Mouse (Mus musculus) brain, embryonic 14.5 days (tissue): ENCODE measurements around the gene Arhgef12. TPM values are rescaled to one million over a fixed set of nuclear protein-coding genes. Genes with fewer than 3 reads are reported as not detected.

Experiments
- DNase-seq: peaks from one replicate; pipeline ENCODE4 v3.0.0-alpha.2; 2011; ENCODE audit warnings: low read depth
- CTCF ChIP-seq: fragments of 200-500 bp; IDR thresholded peaks from 2 replicates; pipeline ENCODE4 v1.5.1; 2012; ENCODE audit warnings: inconsistent platforms, mild to moderate bottlenecking, moderate library complexity, borderline replicate concordance; ENCODE audit not compliant: insufficient read depth, insufficient read length; ENCODE audit errors: extremely low read depth
- POLR2A ChIP-seq: fragments of 200-500 bp; IDR thresholded peaks from 2 replicates; pipeline ENCODE4 v1.6.1; 2012; ENCODE audit warnings: mild to moderate bottlenecking, inconsistent platforms, borderline replicate concordance; ENCODE audit not compliant: poor library complexity, insufficient read depth, insufficient read length, severe bottlenecking; ENCODE audit errors: extremely low read depth
- polyA plus RNA-seq: library from polyadenylated mRNA; depleted of rRNA; stranded (reverse); fragments of >200 nt; gene quantifications from 2 replicates; pipeline ENCODE4 v1.2.3, GENCODE M21; 2012

The Arhgef12 gene
- polyA plus RNA-seq, 1 experiment: 61.9 TPM

- no peak for DNase-seq
- TF ChIP-seq POLR2A (no peak), CTCF (no peak)
Measured at GRCm38 (mm10) chr9:43097801-43098557, 9.1 kb downstream of the Arhgef12 start.

DNA sequence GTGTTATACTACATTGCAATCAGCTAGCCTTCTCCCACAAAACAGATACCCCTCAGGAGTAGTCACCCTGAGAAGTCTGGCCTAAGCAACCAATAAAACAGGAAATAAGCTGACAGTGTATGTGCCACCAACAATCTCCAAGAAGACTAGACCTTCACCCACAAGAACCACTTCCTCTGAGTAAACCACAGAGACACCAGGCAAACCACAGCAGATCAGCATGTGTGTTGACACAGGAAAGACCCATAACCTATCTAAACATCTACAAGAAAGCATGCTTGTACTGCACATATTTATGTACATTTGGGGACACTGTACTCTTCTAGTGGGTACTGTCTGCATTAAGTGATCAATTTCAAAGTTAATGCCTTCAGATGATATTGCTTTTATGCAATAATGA is 10.7 kb downstream of the Arhgef12 start:
- TF ChIP-seq CTCF: no peak
- TF ChIP-seq POLR2A: no peak
- no peak for DNase-seq

GRCm38 (mm10) chr9:43094828-43095227 is 12.2 kb downstream of the Arhgef12 start:
- no peak for DNase-seq
- no peak for TF ChIP-seq POLR2A

DNA sequence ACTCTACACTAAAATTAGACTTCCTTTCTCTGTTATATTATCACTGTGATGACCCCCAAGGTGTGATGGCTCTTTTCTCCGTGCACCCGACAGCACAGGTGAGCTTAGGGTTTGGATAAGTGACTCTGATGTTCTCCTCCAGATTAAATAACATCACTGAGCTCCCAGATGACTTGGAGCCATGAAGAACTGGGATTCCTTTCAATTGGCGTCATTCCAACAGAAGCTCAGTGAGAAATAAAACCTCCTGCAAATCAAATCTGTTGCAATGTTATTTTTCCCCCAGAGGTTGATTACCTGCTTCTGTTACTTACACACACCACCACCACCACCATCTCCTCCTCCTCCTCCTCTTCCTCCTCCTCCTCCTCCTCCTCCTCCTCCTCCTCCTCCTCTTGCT is 13.2 kb downstream of the Arhgef12 start:
- TF ChIP-seq CTCF (no peak), POLR2A (no peak)
- DNase-seq: peak; percentile 65

GRCm38 (mm10) chr9:43085686-43086285 is 21.3 kb downstream of the Arhgef12 start:
- TF ChIP-seq CTCF: no peak
- TF ChIP-seq POLR2A: no peak
- DNase-seq: no peak

DNA sequence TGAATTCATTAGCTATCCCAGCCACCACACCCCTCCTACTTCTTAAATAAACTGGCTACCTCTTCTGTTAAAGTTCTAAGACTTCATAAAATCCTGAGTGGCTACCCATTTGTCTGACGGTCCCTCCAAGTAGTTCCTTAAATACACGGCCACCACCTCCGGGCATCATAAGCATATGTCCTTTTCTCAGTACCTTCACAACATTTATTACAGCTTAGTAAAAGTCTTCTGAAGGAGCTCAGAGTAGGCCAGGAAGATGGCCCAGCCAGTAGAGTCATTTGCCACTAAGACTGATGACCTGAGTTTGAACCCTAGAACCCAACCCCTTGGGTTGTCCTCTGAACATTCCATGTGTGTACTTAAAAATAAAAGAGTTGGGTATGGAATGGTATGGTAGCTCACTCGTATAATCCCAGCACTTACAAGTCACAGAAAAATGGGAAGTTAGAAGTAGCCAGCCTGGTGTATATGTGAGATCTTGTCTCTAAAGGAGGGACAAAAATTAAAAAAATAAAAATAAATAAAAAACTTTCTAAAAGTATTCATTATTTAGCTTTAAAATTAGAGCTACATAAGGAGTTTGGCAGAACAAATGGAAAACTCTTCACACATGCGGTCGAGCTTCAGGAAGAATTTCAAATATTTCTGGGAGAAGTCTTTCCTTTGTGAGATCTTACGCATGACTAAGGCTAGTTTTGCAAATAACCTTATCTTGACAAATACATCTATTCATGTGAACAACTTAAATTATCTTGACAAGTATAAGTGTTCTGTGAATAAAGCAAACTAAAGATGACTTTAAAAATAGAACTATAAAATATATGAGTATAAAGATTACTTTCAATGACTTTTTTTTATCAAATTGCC is 22.3 kb downstream of the Arhgef12 start:
- TF ChIP-seq POLR2A (no peak), CTCF (no peak)
- DNase-seq: no peak

DNA sequence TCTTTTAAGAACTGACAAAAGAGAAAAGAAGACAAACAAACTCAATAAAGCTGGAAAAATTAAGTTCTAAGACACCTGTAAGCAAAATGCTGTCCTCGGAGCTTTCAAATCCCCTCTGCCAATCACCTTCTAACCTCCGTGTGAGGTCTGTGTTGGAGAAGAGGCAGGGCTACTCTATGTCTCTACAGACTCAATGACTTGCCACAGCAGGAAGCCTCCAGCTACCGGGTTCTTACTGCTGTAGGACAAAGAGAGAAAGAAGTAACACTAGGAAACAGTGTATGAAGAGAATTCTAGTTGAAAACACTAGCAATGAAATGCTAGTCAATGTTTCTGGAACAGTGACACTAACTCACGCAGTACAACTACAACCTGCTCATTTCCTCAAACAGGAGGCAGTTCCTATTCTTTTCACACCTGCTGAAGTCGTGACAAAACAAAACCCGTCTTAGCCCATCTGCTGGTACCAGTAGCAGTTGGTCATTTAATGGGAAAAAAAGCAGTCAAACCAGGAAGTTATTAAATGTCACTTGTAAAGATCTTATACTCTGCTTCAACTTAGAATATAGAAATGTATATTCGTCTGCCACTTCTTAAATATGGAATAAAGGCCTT is 23.5 kb downstream of the Arhgef12 start:
- no peak for TF ChIP-seq CTCF
- no peak for TF ChIP-seq POLR2A
- no peak for DNase-seq

- DNase-seq: no peak
- TF ChIP-seq CTCF (no peak), POLR2A (no peak)
Measured at GRCm38 (mm10) chr9:43078711-43079110, 28.3 kb downstream of the Arhgef12 start.

- no peak for TF ChIP-seq POLR2A
- no peak for TF ChIP-seq CTCF
Measured at GRCm38 (mm10) chr9:43076163-43076562, 30.9 kb downstream of the Arhgef12 start.

GRCm38 (mm10) chr9:43074611-43075010 is 32.4 kb downstream of the Arhgef12 start:
- no peak for DNase-seq
- TF ChIP-seq CTCF: no peak
- no peak for TF ChIP-seq POLR2A

More at GRCm38 (mm10) chr9:43076163-43076562, 30.9 kb downstream of the Arhgef12 start:
- DNase-seq: no peak

DNA sequence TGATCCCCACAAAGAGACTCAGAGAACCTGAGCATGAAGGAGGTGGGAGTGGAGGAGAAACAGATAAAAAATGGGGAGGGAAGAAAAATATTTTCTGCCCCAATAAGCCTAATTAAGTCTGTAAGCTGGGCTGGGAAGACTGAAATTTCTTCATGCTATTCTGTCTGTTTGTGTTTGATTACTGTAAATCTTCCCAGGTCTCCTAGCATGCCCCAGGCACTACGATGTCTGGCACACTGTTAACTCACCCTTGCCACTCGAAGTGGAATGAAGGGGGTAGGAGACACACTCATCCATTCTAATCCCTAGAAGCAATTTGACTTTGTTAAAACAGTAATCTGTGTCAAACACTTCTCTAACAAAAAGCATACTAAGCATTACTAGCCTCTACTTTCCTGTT is 35.3 kb downstream of the Arhgef12 start:
- TF ChIP-seq CTCF: no peak
- TF ChIP-seq POLR2A: no peak
- DNase-seq: peak; percentile 49
